Mouse (Mus musculus) heart, embryonic 14.5 days (tissue): ENCODE results near the gene Ess2. TPM values are rescaled to one million over a fixed set of nuclear protein-coding genes. Genes with fewer than 3 reads are reported as not detected.

Experiments used
- ATAC-seq: fragments of 200-750 bp; cut with Nextera tagmentation; 2 replicates; pipeline ENCODE4 v1.8.0; 2017; ENCODE audit warnings: low read depth, moderate TSS enrichment; ENCODE audit not compliant: insufficient number of reproducible peaks, insufficient read depth, low FRiP score
- H3K27ac ChIP-seq, 2 experiments: fragments of 200-500 bp in 1 of 2; fragments of 300-500 bp in 1 of 2; sonication (generic) in 1 of 2; replicated peaks in 1 of 2; 2 replicates each; pipeline ENCODE4 v1.5.1; 2012 to 2014; ENCODE audit warnings: low read depth in 2 of 2, low read length in 2 of 2, control low read depth in 1 of 2, mild to moderate bottlenecking in 1 of 2, mixed read lengths in 1 of 2; ENCODE audit not compliant: control insufficient read depth in 1 of 2, insufficient read depth in 1 of 2
- H3K27me3 ChIP-seq: fragments of 300-500 bp; sonication (generic); 2 replicates; pipeline ENCODE4 v1.6.1; 2014; ENCODE audit warnings: mild to moderate bottlenecking, low read length, control low read depth; ENCODE audit not compliant: control insufficient read depth, insufficient read depth
- H3K36me3 ChIP-seq: fragments of 300-500 bp; sonication (generic); 2 replicates; pipeline ENCODE4 v1.6.1; 2014; ENCODE audit warnings: mild to moderate bottlenecking, control low read depth, low read length, mixed read lengths; ENCODE audit not compliant: control insufficient read depth, insufficient read depth
- H3K4me1 ChIP-seq, 2 experiments: fragments of 200-500 bp in 1 of 2; fragments of 300-500 bp in 1 of 2; sonication (generic) in 1 of 2; 2 replicates each; pipeline ENCODE4 v1.6.1; 2012 to 2014; ENCODE audit warnings: low read length in 2 of 2, control low read depth in 1 of 2, mixed read lengths in 1 of 2; ENCODE audit not compliant: control insufficient read depth in 2 of 2, insufficient read depth in 2 of 2
- H3K4me2 ChIP-seq: fragments of 300-500 bp; sonication (generic); 2 replicates; pipeline ENCODE4 v1.6.1; 2014; ENCODE audit warnings: mild to moderate bottlenecking, low read length
- H3K4me3 ChIP-seq, 2 experiments: fragments of 200-500 bp in 1 of 2; fragments of 300-500 bp in 1 of 2; sonication (generic) in 1 of 2; 2 replicates each; pipeline ENCODE4 v1.5.1; 2012 to 2014; ENCODE audit warnings: low read length in 2 of 2, mild to moderate bottlenecking in 2 of 2, control low read depth in 1 of 2, low read depth in 1 of 2, moderate library complexity in 1 of 2; ENCODE audit not compliant: control insufficient read depth in 1 of 2, insufficient read depth in 1 of 2
- H3K9ac ChIP-seq: fragments of 300-500 bp; sonication (generic); 2 replicates; pipeline ENCODE4 v1.6.1; 2014; ENCODE audit warnings: mild to moderate bottlenecking, low read length
- H3K9me3 ChIP-seq: fragments of 300-500 bp; sonication (generic); 2 replicates; pipeline ENCODE4 v1.6.1; 2016; ENCODE audit warnings: low read length, control low read depth; ENCODE audit not compliant: control insufficient read depth
- WGBS: fragments of 180-500 bp; shearing (Covaris S2); extraction: QIAGEN DNeasy Blood & Tissue Kit; methylation state at CpG from one replicate; pipeline ENCODE4 v1.1.7; 2014; 5-methylcytosine and 5-hydroxymethylcytosine counted together
- polyA plus RNA-seq: library from polyadenylated mRNA; unstranded; fragments of >200 nt; fragmentation: Nextera tagmentation; extraction: Ambion mirVana; gene quantifications from 2 replicates; pipeline ENCODE4 v1.2.1, GENCODE M21; 2014

Ess2 gene
- polyA plus RNA-seq, 1 experiment from 2014 or later: 27.4 TPM

DNA sequence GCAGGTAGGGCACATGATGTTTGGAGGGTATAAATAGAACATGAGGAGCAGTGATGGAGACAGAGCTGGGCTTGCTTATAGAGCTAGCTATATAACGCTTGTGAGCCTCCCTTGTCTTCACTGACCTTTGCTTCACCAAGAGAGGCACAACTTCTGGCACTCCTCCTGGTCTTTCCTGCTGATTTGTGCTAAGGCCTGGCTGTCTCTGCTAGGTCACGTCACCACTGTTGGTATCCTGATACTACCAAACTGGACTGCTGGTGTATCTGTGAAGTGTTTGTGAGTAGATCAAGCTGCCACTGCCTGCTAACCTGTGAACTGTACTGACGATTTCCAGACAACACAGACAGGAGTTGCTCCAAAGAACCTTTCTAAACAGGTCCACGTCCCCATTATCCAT, 36.0 kb downstream of the Ess2 start:
- Histone ChIP-seq H3K9ac (no peak overlapping the region), H3K4me2 (no peak overlapping the region), H3K36me3 (peaks cover 15% of the 10 kb centered on the region), H3K27ac (peak overlapping the region; percentile 34 to 64), H3K4me1 (peaks cover 18 to 49% of the 10 kb centered on the region in 2 experiments), H3K9me3 (no peaks in the 10 kb centered on the region), H3K27me3 (no peaks in the 10 kb centered on the region), H3K4me3 (no peak overlapping the region)
- 0 out of 2 replicates have a peak, but pooled peaks have one; percentile 14 for ATAC-seq
- WGBS: 26% methylated on average over 4 of the region's 4 CpGs

DNA sequence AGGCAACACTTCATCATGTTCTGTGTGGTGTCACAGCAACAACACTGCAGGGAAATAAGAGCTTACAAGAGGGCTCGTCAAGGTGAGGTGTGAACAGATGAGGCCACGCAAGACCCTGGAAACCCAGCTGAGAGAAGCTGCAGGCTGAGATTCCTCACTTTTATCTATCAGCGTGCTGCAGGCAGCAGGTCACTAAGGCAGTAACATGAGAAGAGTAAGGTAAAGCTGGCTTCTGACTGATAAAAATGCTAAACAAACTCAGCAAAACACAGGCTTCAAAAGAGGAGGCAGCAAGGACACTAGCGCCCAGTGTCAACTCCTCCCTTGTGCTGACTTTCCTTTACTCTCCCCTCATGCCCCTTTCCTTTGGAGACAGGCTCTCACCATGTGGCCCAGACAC, 38.2 kb downstream of the Ess2 start:
- 18% methylated on average over 4 of the region's 4 CpGs for WGBS
- H3K9ac ChIP-seq: no peak overlapping the region
- 0 out of 2 replicates have a peak overlapping the region, but pooled peaks have one; percentile 8 for H3K4me2 ChIP-seq
- peaks cover 24% of the 10 kb centered on the region for H3K36me3 ChIP-seq
- H3K27ac ChIP-seq: peak overlapping the region; percentile 9 to 37; a peak in 2 of 4 replicates
- H3K4me1 ChIP-seq: peaks cover 16 to 45% of the 10 kb centered on the region in 2 experiments
- ATAC-seq: no peak
- no peak overlapping the region for H3K4me3 ChIP-seq
- no peaks in the 10 kb centered on the region for H3K27me3 ChIP-seq
- H3K9me3 ChIP-seq: no peaks in the 10 kb centered on the region

- WGBS: 28% methylated on average over 5 of the region's 5 CpGs
- ATAC-seq: no peak
- H3K4me2 ChIP-seq: no peak overlapping the region
- H3K27me3 ChIP-seq: no peaks in the 10 kb centered on the region
- H3K36me3 ChIP-seq: peaks cover 28% of the 10 kb centered on the region
- no peak overlapping the region for H3K4me3 ChIP-seq
- no peak overlapping the region for H3K27ac ChIP-seq
- no peak overlapping the region for H3K9ac ChIP-seq
- H3K4me1 ChIP-seq: peaks cover 16 to 44% of the 10 kb centered on the region in 2 experiments
- H3K9me3 ChIP-seq: no peaks in the 10 kb centered on the region
Measured at GRCm38 (mm10) chr16:17871248-17871647, 39.9 kb downstream of the Ess2 start.

DNA sequence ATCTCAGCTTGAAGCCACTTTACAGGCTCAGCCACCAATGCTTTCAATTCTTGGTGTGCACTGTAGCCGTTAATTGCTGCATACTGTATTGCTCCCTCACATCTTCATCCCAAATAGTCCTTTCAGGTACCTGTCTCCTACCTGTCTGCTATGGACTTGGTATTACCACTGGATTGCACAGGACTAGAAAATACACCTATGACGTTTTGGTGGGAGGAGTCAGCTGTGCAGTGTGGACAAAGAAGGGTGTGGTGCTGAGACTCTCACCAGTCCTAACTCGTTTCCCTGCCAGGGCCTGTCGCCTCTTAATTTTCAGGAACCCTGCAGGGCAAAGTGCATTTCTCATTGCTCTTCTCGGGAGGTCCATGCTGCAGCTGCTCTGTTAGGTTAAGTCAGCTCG, 45.4 kb downstream of the Ess2 start:
- Histone ChIP-seq H3K4me2 (no peak overlapping the region), H3K27me3 (no peaks in the 10 kb centered on the region), H3K9me3 (no peaks in the 10 kb centered on the region), H3K27ac (no peak overlapping the region), H3K4me3 (no peak overlapping the region), H3K36me3 (peaks cover 38% of the 10 kb centered on the region; the same call in 1 of the 2 replicates), H3K4me1 (peaks cover 0 to 1% of the 10 kb centered on the region in 2 experiments; a peak in 1 of 4 replicates), H3K9ac (no peak overlapping the region)
- no peak for ATAC-seq
- 71% methylated on average over 6 of the region's 6 CpGs for WGBS

GRCm38 (mm10) chr16:17865293-17865692, 45.9 kb downstream of the Ess2 start:
- no peak overlapping the region for H3K9ac ChIP-seq
- no peak overlapping the region for H3K27ac ChIP-seq
- no peaks in the 10 kb centered on the region for H3K27me3 ChIP-seq
- WGBS: 83% methylated on average over 2 of the region's 2 CpGs
- no peak overlapping the region for H3K4me2 ChIP-seq
- H3K4me3 ChIP-seq: no peak overlapping the region
- no peak for ATAC-seq
- H3K9me3 ChIP-seq: no peaks in the 10 kb centered on the region
- no peaks in the 10 kb centered on the region for H3K4me1 ChIP-seq
- peaks cover 38% of the 10 kb centered on the region; the same call in 1 of the 2 replicates for H3K36me3 ChIP-seq

DNA sequence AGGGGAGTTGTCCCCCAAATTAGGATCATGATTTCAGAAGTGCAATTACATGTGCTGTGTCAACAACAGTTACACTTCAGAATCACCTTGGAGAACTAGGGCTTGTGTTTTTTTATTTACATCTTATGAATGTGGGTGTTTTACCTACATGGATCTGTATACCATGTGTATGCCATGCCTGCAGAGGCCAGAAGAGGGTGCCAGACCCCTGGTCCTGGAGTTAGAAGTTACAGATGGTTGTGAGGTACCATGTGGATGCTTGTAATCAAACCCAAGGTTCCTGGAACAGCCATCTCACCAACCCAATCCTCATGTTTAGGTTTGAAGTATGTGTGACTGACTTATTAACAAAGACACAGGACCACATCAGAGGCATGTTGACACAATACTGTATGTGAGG, 52.6 kb downstream of the Ess2 start:
- no peak overlapping the region for H3K4me2 ChIP-seq
- H3K4me1 ChIP-seq: no peaks in the 10 kb centered on the region
- H3K4me3 ChIP-seq: no peak overlapping the region
- no peaks in the 10 kb centered on the region for H3K27me3 ChIP-seq
- H3K9me3 ChIP-seq: no peaks in the 10 kb centered on the region
- H3K9ac ChIP-seq: no peak overlapping the region
- H3K36me3 ChIP-seq: peaks cover 71% of the 10 kb centered on the region
- no peak overlapping the region for H3K27ac ChIP-seq
- ATAC-seq: no peak

DNA sequence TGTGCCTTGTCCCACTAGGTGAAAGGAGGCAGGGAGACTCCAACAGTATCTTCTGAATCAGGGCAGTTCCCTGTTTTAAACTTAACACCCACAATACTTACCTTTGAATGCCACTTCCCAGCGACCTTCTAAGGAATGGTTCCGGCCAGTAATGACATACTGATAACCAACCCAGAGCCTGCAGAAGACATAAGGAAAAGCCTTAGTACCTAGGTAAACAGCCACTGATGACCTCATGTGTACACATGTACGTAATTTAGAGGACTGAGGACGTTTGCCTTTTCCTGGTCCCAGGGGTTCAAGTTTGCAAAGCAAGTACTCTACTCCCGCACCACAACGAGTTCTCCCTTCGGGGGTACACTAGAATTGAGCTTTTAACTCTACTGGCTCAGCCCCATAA, 54.0 kb downstream of the Ess2 start:
- 90% methylated on average over 7 of the region's 7 CpGs for WGBS
- Histone ChIP-seq H3K27me3 (no peaks in the 10 kb centered on the region), H3K4me3 (no peak overlapping the region), H3K36me3 (peaks cover 84% of the 10 kb centered on the region), H3K9me3 (no peaks in the 10 kb centered on the region), H3K4me2 (no peak overlapping the region), H3K9ac (no peak overlapping the region), H3K4me1 (no peaks in the 10 kb centered on the region), H3K27ac (no peak overlapping the region)
- ATAC-seq: no peak

DNA sequence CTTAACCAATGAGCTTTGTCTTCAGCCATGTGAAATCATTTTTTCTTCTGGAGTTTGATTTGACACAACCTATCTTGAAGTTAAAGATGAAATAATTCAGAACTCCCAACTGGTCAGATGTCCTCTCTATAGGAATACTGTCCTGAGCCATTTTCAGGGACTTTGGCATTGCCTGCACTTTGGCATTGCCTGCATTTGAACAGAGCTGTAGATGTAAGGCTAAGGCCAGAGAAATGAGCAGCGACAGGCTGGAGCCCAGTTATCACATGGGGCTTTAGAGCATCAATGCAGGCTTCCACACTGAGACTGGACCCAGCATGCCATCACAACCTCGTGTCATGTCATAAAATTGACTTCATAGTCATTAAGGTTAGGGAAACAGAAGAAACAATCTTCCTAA, 57.9 kb downstream of the Ess2 start:
- Histone ChIP-seq H3K4me3 (no peak overlapping the region), H3K9ac (no peak overlapping the region), H3K27me3 (no peaks in the 10 kb centered on the region), H3K9me3 (no peaks in the 10 kb centered on the region), H3K27ac (no peak overlapping the region), H3K4me1 (no peaks in the 10 kb centered on the region), H3K36me3 (peaks cover 93% of the 10 kb centered on the region), H3K4me2 (no peak overlapping the region)
- ATAC-seq: no peak
- WGBS: 91% methylated on average over 2 of the region's 2 CpGs
